Mouse (Mus musculus) T-helper 2 cell (primary cell): Measurements from ENCODE around the gene Scyl2.
"Not testable (repeated sequence)": the region's sequence is repeated elsewhere in the genome, so short reads cannot be mapped to it uniquely, and the experiment has no call there.

Experiments
- in situ Hi-C: fragments of 300-600 bp; cut with MboI, MseI; formaldehyde crosslinking; loops from one replicate; pipeline ENCODE4 v1.15.1; 2025; ENCODE audit warnings: high pct_unique_total_duplicates

Scyl2 gene

GRCm38 (mm10) chr10:89686139-89686808 lies at the start of gene Scyl2:
Scyl2 (minus strand) TSS chr10:89686285.
- in situ Hi-C loops: no loop called here

- in situ Hi-C loops: no loop called here
These were observed 46.1 kb upstream of the Scyl2 start, which contains the start of gene Actr6 for GRCm38 (mm10) chr10:89732001-89732794. Actr6 (minus strand) TSS chr10:89732295.

GRCm38 (mm10) chr10:89731341-89731740 lies 45.3 kb upstream of the Scyl2 start:
- in situ Hi-C loops: no loop called here

GRCm38 (mm10) chr10:89730386-89730785 lies 44.3 kb upstream of the Scyl2 start:
- in situ Hi-C loops: no loop called here

- in situ Hi-C loops: no loop called here
These were observed 36.4 kb upstream of the Scyl2 start for GRCm38 (mm10) chr10:89722247-89723195.

- in situ Hi-C loops: no loop called here
These were observed 34.7 kb upstream of the Scyl2 start for GRCm38 (mm10) chr10:89720796-89721195.

GRCm38 (mm10) chr10:89720252-89720651 lies 34.2 kb upstream of the Scyl2 start:
- in situ Hi-C loops: no loop called here

- in situ Hi-C loops: no loop called here
These were observed 28.8 kb upstream of the Scyl2 start for GRCm38 (mm10) chr10:89714910-89715309.

GRCm38 (mm10) chr10:89708720-89709119 lies 22.6 kb upstream of the Scyl2 start:
- in situ Hi-C loops: no loop called here

- in situ Hi-C loops: no loop called here
These were observed 21.3 kb upstream of the Scyl2 start for GRCm38 (mm10) chr10:89707397-89707796.

- in situ Hi-C loops: no loop called here
These were observed 17.0 kb upstream of the Scyl2 start for GRCm38 (mm10) chr10:89703042-89703441.

GRCm38 (mm10) chr10:89697956-89698355 lies 11.9 kb upstream of the Scyl2 start:
- in situ Hi-C loops: no loop called here

- in situ Hi-C loops: not testable (repeated sequence)
These were observed 10.2 kb upstream of the Scyl2 start for GRCm38 (mm10) chr10:89696270-89696669.

- in situ Hi-C loops: no loop called here
These were observed 9.3 kb upstream of the Scyl2 start for GRCm38 (mm10) chr10:89695194-89695911.

- in situ Hi-C loops: no loop called here
These were observed 3.9 kb upstream of the Scyl2 start for GRCm38 (mm10) chr10:89690021-89690420.

GRCm38 (mm10) chr10:89687455-89687854 lies 1.4 kb upstream of the Scyl2 start:
- in situ Hi-C loops: no loop called here

GRCm38 (mm10) chr10:89685391-89686138 lies 520 bp downstream of the Scyl2 start:
- in situ Hi-C loops: no loop called here

GRCm38 (mm10) chr10:89682961-89683360 lies 3.1 kb downstream of the Scyl2 start:
- in situ Hi-C loops: loop anchor here (5.0 kb wide), 1 partner anchor 64 kb away; no protein-coding TSS in a partner anchor

GRCm38 (mm10) chr10:89682157-89682556 lies 3.9 kb downstream of the Scyl2 start:
- in situ Hi-C loops: loop anchor here (5.0 kb wide), 1 partner anchor 65 kb away; no protein-coding TSS in a partner anchor

GRCm38 (mm10) chr10:89681706-89682105 lies 4.4 kb downstream of the Scyl2 start:
- in situ Hi-C loops: loop anchor here (5.0 kb wide), 1 partner anchor 66 kb away; no protein-coding TSS in a partner anchor
